Mouse (Mus musculus): ENCODE results near the gene Cep97.

DNA sequence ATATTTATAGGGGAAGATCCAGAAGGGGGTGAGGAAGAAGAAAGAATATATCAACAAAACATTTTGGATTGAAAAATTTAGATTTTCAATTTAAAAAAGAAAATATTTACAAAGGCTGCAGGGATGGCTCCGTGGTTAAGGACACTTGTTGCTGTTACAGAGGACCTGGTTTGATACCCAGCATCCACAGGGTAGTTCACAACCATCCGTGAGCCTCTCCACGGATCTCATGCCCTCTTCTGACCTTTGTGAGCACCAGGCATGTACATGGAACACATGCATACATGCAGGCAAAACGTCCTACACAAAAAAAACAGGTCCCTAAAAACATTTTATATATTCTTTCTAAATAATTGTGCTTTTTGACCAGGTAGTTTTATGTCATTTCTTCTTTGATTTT, 70.8 kb downstream of the Cep97 start:
- TF ChIP-seq POLR2A (IDR thresholded peaks at IDR 0.05; ENCODE audit: low read depth, low read length) (no peak), CTCF (IDR thresholded peaks at IDR 0.05; ENCODE audit: borderline replicate concordance, insufficient read depth, low read length) (no peak)

All from embryonic fibroblast, embryonic 13.5 days (primary cell).